Mouse (Mus musculus) thymus, adult 2 months (tissue): Measurements from ENCODE around the gene Hoxa9.

Source experiments
- CTCF ChIP-seq: fragments of 200-500 bp; IDR thresholded peaks from 2 replicates; pipeline ENCODE4 v1.5.1; 2012; ENCODE audit warnings: mild to moderate bottlenecking, control low read depth, low read length, moderate library complexity, borderline replicate concordance; ENCODE audit not compliant: control insufficient read depth, poor library complexity, insufficient read depth; ENCODE audit errors: extremely low read depth
- POLR2A ChIP-seq: fragments of 200-500 bp; IDR thresholded peaks from 2 replicates; pipeline ENCODE4 v1.6.1; 2012; ENCODE audit warnings: mild to moderate bottlenecking, low read length, control low read depth, moderate library complexity; ENCODE audit not compliant: control insufficient read depth, poor library complexity, insufficient read depth; ENCODE audit errors: extremely low read depth

DNA sequence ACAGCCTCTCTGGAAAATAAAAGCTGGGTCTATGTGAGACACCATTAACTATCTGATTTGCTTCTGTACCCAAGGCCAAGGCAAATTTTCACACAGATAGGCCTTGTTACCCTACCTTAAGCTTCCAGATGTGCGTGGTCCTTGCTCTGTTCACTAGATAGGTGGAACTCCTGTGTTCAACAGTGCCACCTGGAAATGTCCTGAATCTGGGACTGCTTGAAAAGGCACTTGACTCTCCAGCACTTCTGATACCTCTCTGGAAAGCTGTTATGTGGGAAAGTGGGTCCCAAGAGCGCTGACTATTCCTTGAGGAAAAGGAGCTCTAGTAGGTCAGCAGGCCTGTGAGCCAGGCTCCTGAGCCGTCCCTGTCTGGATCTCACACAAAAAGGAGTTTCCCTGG is 5.9 kb upstream of the Hoxa9 start:
- TF ChIP-seq CTCF (no peak), POLR2A (no peak)
